Mouse (Mus musculus) thymus, adult 2 months (tissue): Measurements from ENCODE around the gene Rbms3. TPM values are rescaled to one million over a fixed set of nuclear protein-coding genes. Genes with fewer than 3 reads are reported as not detected.

Experiments
- DNase-seq: peaks from one replicate; pipeline ENCODE4 v3.0.0; 2021
- H3K27ac ChIP-seq: fragments of 200-500 bp; 2 replicates; pipeline ENCODE4 v1.5.1; 2012; ENCODE audit warnings: low read length, control low read depth; ENCODE audit not compliant: control insufficient read depth, insufficient read depth
- H3K27me3 ChIP-seq: fragments of 200-500 bp; 2 replicates; pipeline ENCODE4 v1.6.1; 2012; ENCODE audit warnings: mild to moderate bottlenecking, low read length, moderate library complexity, mixed read lengths; ENCODE audit not compliant: control insufficient read depth, insufficient read depth
- H3K36me3 ChIP-seq: fragments of 200-500 bp; 2 replicates; pipeline ENCODE4 v1.6.1; 2012; ENCODE audit warnings: mild to moderate bottlenecking, low read length, moderate library complexity; ENCODE audit not compliant: control insufficient read depth, insufficient read depth
- H3K4me1 ChIP-seq: fragments of 200-500 bp; replicated peaks from 2 replicates; pipeline ENCODE4 v1.6.1; 2012; ENCODE audit warnings: low read length; ENCODE audit not compliant: control insufficient read depth, insufficient read depth
- H3K4me3 ChIP-seq: fragments of 200-500 bp; 2 replicates; pipeline ENCODE4 v1.5.1; 2012; ENCODE audit warnings: mild to moderate bottlenecking, low read length, control low read depth, moderate library complexity; ENCODE audit not compliant: control insufficient read depth, insufficient read depth
- CTCF ChIP-seq: fragments of 200-500 bp; IDR thresholded peaks from 2 replicates; pipeline ENCODE4 v1.5.1; 2012; ENCODE audit warnings: mild to moderate bottlenecking, control low read depth, low read length, moderate library complexity, borderline replicate concordance; ENCODE audit not compliant: control insufficient read depth, poor library complexity, insufficient read depth; ENCODE audit errors: extremely low read depth
- POLR2A ChIP-seq: fragments of 200-500 bp; IDR thresholded peaks from 2 replicates; pipeline ENCODE4 v1.6.1; 2012; ENCODE audit warnings: mild to moderate bottlenecking, low read length, control low read depth, moderate library complexity; ENCODE audit not compliant: control insufficient read depth, poor library complexity, insufficient read depth; ENCODE audit errors: extremely low read depth
- WGBS: fragments of 180-500 bp; shearing (Covaris S2); methylation state at CpG from one replicate; pipeline ENCODE4 v1.1.7; 2018; 5-methylcytosine and 5-hydroxymethylcytosine counted together
- polyA plus RNA-seq: library from polyadenylated mRNA; depleted of rRNA; stranded (reverse); fragments of >200 nt; gene quantifications from 2 replicates; pipeline ENCODE4 v1.2.3, GENCODE M21; 2012

Gene Rbms3
- polyA plus RNA-seq, 1 experiment: 10.9 TPM

DNA sequence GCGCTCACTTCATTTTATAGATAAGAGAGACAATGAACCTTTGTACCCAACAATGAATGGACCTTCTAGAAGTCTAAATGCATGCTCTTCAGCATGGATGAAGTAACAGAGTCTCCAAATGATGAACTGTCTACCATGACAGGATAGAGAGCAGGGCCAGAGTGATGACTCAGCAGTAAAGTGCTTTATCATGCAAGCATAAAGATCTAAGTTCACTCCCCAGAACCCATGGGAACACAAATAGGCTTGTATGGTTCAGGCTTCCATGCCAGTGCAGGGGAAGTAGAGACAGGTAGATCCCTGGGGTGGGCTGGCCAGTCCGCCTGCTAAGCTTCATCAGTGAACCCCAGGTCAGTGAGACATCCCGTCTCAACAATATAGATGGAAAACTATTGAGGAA, 489.7 kb downstream of the Rbms3 start:
- DNase-seq: no peak
- TF ChIP-seq POLR2A (no peak), CTCF (no peak)
- no peaks in the 10 kb centered on the region for H3K27me3 ChIP-seq
- no peak overlapping the region for H3K4me3 ChIP-seq
- peaks cover 13% of the 10 kb centered on the region for H3K4me1 ChIP-seq
- 97% methylated on average over 3 of the region's 3 CpGs for WGBS
- H3K27ac ChIP-seq: no peak overlapping the region
- no peaks in the 10 kb centered on the region for H3K36me3 ChIP-seq

DNA sequence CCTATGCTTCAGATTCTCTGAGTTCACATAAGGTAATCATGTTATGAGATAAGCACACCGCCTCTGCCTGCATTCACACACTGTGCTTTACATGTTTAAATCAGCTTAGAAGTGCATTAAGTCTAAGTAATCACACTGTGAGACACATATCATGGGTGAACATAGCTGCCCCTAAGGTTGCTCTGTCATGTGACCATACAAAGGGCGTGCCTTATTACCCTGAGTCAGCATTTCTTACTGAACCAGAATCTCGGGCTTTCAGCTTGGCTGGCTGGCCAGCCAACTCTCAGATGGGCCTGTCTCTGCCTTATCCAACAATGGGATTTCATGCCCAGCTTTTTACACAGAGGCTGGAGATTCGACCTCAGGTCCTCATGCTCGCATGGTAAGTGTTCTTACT, 493.3 kb downstream of the Rbms3 start:
- TF ChIP-seq CTCF (no peak), POLR2A (no peak)
- Histone ChIP-seq H3K36me3 (no peaks in the 10 kb centered on the region), H3K27ac (no peak overlapping the region), H3K4me1 (peaks cover 8% of the 10 kb centered on the region), H3K4me3 (no peak overlapping the region), H3K27me3 (no peaks in the 10 kb centered on the region)
- DNase-seq: no peak
- WGBS: 34% methylated on average over 5 of the region's 5 CpGs

- no peak for DNase-seq
- no peak overlapping the region for H3K27ac ChIP-seq
- no peaks in the 10 kb centered on the region for H3K27me3 ChIP-seq
- TF ChIP-seq CTCF (no peak), POLR2A (no peak)
- H3K4me1 ChIP-seq: peaks cover 8% of the 10 kb centered on the region
- H3K4me3 ChIP-seq: no peak overlapping the region
- no peaks in the 10 kb centered on the region for H3K36me3 ChIP-seq
- 42% methylated on average over 2 of the region's 2 CpGs for WGBS
These were observed 495.7 kb downstream of the Rbms3 start for GRCm38 (mm10) chr9:117134043-117134442.

DNA sequence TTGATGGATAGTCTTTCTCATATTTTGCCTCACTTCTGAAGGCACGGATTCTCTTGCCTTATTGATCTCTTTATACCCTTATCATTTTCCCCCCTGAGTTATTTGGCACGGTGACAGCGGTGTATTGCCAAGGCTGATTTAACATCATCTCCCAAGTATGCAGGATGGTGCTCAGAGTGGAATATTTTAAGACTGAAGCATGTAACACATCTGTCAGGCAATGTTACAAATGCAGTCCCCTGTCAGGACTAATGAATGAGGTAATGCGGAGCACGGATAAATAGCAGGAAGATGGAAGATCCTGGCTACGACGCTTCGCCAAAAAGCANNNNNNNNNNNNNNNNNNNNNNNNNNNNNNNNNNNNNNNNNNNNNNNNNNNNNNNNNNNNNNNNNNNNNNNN, 502.9 kb downstream of the Rbms3 start:
- no peaks in the 10 kb centered on the region for H3K27me3 ChIP-seq
- DNase-seq: no peak
- WGBS: 94% methylated on average over 8 of the region's 8 CpGs
- no peaks in the 10 kb centered on the region for H3K36me3 ChIP-seq
- H3K4me3 ChIP-seq: no peak overlapping the region
- H3K4me1 ChIP-seq: no peaks in the 10 kb centered on the region
- TF ChIP-seq CTCF (no peak), POLR2A (no peak)
- no peak overlapping the region for H3K27ac ChIP-seq

GRCm38 (mm10) chr9:117125844-117126243, 503.9 kb downstream of the Rbms3 start:
- H3K27ac ChIP-seq: no peak overlapping the region
- no peaks in the 10 kb centered on the region for H3K36me3 ChIP-seq
- H3K4me1 ChIP-seq: no peaks in the 10 kb centered on the region
- DNase-seq: no peak
- WGBS: 62% methylated on average over 6 of the region's 6 CpGs
- TF ChIP-seq CTCF (no peak), POLR2A (no peak)
- no peak overlapping the region for H3K4me3 ChIP-seq
- H3K27me3 ChIP-seq: no peaks in the 10 kb centered on the region

- no peaks in the 10 kb centered on the region for H3K27me3 ChIP-seq
These were observed 508.1 kb downstream of the Rbms3 start for GRCm38 (mm10) chr9:117121572-117121971.

DNA sequence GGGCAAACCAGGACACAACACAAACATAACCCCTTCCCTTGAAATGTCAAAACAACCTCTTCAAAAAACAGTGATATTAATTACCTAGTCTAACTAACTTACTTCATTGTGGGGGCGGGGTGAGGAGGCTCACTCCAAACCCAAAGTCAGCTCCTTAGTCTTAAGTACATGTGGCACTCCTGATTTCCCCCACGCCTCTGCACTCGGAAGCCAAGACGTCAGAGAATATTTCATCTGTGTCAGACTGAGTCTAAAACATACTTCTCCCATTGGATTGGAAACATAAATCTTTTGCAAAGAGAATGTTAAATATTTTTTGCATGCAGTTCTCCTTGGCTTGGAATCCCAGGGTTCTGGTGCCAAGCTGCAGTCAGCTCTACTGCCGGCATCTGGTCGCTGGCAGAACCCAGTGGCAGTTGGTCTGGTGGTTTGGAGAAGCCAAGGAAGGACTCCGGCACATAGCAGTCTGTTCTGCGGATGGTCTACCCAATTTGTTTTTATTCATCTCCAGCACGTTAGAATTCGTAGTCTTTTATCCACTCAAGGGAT, 512.5 kb downstream of the Rbms3 start:
- Histone ChIP-seq H3K27me3 (no peaks in the 10 kb centered on the region), H3K4me1 (no peaks in the 10 kb centered on the region), H3K36me3 (no peaks in the 10 kb centered on the region), H3K27ac (no peak overlapping the region), H3K4me3 (no peak overlapping the region)
- TF ChIP-seq CTCF (no peak), POLR2A (no peak)
- no peak for DNase-seq
- 94% methylated on average over 10 of the region's 10 CpGs for WGBS

More at GRCm38 (mm10) chr9:117121572-117121971, 508.1 kb downstream of the Rbms3 start:
- WGBS: 93% methylated on average over 6 of the region's 6 CpGs
- H3K36me3 ChIP-seq: no peaks in the 10 kb centered on the region
- H3K27ac ChIP-seq: no peak overlapping the region
- no peak for DNase-seq
- TF ChIP-seq POLR2A (no peak), CTCF (no peak)
- no peaks in the 10 kb centered on the region for H3K4me1 ChIP-seq
- H3K4me3 ChIP-seq: no peak overlapping the region
